Mouse (Mus musculus): ENCODE measurements at regions not wholly inside any gene's neighbourhood (a gene's known extent, or its start where the extent isn't known, plus 50 kb on each side); places are given as distances from the start of the nearest gene placed in this dataset.
A peak's percentile ranks its signal among the peaks of the same experiment; 100 is the strongest.

DNA sequence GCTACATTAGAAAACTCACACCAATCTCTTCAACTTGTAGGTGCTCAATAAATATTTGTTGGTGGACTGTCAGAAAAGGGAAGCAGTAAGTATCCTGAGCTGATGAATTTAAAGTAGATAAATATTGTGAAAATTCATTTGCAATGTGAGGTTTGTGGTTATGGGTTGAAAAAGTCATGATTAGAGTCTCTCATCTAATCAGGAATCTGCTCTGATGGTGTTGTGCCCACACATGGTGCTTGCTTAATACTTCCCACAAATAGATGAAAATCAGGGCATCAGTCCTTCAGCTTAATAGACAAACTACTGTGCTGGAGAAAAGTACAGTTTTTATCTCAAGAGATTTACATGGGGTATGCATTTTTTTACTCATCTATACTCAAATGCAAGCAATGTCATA, 59.9 kb downstream of the S1pr1 start:
- no peak for DNase-seq (ENCODE audit: low spot score in 2 of 2)

DNA sequence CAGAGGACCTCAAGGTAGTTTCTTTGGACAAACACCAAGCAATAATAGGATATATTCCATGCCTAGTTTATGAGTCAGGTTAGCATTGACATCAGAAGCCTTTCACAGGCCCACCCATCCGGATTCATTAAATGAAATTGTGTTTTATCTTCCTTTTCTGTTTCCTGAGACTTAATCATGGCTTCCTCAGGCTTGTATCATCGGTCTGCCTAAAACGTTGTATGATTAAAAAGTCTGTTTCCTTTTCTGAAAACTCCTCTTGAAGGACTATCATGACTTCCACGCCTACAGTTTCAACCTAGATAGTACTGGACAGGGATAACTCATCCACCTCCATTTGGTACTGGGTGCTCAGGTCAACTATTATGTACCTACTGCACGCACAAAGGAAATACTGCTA, 62.6 kb downstream of the S1pr1 start:
- DNase-seq (ENCODE audit: low spot score in 2 of 2): no peak

DNA sequence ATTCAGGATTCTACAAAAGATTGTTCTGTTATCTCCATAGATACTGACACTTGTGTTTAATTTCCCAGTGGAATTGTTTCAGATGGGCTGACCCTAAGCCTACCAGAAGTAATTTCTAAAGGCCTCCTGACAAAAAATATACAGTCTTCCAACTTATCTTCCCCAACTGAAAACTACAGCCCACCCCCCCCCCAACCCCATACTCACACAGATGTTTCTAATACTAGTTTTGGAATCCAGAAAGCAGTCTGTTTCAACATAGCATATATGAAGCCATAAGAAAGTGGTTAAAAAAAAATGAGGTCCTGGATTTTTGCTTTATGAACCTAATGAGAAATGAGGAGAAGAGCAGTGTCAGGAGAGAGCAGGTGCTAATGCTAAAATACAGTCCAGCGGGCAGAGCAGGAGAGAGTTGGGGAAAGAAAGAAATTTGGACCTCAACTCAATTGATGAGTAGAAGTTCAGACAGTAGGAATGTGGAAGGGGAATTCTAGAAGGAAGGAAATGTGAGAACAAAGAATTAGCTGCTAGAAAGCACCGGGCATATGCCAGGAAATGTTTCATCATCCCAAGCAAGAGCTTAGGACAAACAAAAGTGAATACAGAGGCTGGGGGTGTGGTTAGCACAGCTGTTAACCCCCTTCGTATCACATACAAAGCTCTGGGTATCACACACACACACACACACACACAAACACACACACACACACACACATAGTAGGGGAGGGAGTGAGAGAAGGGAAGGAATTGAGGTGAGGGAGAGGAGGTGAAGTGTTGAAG, 65.3 kb downstream of the S1pr1 start:
- DNase-seq (ENCODE audit: low spot score in 2 of 2): no peak

GRCm38 (mm10) chr3:115646993-115647392, 67.9 kb downstream of the S1pr1 start:
- no peak for DNase-seq (ENCODE audit: low spot score in 2 of 2)

- DNase-seq (ENCODE audit: low spot score in 2 of 2): no peak
These were observed 70.6 kb downstream of the S1pr1 start for GRCm38 (mm10) chr3:115644307-115644706.

- peak; percentile 87 to 92 for DNase-seq (ENCODE audit: low spot score in 2 of 2)
These were observed 72.0 kb downstream of the S1pr1 start for GRCm38 (mm10) chr3:115642846-115643260.

DNA sequence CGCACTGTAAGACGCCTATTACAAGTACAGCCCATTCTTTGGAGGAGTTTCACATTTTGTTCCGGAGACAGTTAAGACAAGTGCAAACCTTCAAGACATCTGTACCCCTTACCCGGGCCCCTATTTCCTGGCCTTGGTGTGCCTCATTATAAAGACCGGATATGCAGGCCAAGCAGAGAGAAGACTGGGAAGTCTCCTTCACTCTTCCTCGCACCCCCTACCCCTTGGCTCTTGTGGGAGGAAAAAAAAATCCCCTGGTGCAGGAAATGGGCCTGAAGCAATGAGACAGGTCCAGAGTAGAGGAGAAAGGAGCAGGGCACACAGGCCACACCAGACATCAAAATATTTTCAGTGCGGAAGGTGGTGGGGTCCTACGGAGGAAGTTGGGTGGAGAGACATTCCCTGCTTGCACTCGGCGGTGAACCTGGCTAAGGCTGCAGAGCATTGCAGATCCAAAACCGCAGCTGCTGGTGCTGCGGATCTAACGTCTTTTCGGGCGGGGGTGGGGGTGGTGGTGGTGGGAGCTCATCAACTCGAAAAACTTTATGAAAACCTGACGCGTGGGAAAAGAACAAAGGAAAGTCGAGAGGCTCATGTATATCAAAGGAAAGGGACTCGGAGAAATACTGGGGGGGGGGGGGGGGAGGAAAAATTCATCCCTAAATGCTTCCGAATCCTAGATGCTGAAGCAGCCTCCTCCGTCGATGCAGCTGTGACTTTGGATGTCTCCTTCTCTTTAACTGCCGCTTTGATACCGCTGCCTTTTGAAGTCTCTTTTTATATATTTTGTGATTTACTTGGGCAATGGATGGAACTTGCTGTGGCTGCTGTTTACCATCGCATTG, 72.6 kb downstream of the S1pr1 start:
- peak; percentile 33 to 38 for DNase-seq (ENCODE audit: low spot score in 2 of 2)

GRCm38 (mm10) chr3:115641411-115641810, 73.5 kb downstream of the S1pr1 start:
- DNase-seq (ENCODE audit: low spot score in 2 of 2): no peak

- DNase-seq (ENCODE audit: low spot score in 2 of 2): no peak
These were observed 79.4 kb downstream of the S1pr1 start for GRCm38 (mm10) chr3:115635487-115635886.

- DNase-seq (ENCODE audit: low spot score in 2 of 2): no peak
These were observed 79.8 kb downstream of the S1pr1 start for GRCm38 (mm10) chr3:115635081-115635480.

- no peak for DNase-seq (ENCODE audit: low spot score in 2 of 2)
These were observed 82.5 kb downstream of the S1pr1 start for GRCm38 (mm10) chr3:115632417-115632743.

DNA sequence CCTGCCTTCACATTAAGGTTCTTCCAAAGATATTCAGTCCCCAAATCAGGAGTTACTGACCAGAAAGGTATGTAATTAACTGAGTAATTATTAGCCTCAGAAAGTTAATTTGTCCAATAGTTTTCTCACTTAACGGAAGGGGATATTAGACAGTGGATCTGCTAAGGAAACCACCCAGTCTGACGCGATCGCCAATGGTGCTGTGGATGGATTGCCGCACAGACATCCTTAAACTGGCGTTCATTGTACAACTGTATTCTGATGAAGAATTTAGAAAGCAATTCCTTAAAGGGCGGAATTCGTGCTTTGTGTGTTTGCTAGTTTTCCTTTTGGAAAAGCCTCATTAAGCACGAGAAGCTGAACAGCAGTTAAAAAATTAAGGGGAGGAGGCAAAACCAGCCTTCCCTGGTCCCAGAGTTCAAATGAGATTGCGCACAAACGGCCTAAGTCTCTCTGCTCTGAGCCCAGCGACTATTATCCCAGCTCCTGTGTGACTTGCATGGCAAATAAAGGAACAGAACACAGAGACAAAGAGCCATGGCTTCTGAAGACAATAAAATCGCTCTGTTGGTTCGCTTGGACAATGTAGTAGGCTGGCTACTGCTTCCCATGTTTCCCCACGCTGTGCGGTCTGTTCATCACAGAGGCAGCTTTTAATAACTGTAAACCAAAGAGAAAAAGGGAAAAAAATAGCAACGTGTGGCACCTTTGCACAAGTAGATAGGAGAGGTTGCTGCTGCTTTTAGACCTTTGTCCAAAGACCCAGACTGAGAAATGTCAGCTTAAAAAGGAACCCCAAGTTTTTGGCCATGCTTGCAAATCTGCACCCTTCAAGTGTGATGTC, 83.1 kb downstream of the S1pr1 start:
- peak; percentile 37 to 53 for DNase-seq (ENCODE audit: low spot score in 2 of 2)

DNA sequence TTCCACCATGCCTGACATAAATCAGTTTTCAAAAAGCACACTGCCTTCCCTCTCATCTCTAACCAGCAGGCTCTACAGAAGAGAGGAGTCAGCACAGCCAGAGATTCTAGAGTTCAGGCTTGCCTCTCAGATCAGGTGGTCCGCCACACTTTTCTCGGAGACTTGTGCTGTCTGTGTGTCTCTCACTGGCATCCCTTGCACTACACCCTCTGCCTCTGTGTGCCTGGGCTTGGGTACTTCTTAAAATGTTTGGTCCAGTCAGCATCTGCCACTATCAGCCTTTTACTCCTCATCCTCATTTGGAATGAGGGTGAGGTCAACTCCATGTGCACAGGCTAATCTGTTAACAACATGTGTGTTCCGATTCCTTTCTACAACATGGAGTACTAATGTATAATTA, 92.0 kb downstream of the S1pr1 start:
- no peak for DNase-seq (ENCODE audit: low spot score in 2 of 2)

DNA sequence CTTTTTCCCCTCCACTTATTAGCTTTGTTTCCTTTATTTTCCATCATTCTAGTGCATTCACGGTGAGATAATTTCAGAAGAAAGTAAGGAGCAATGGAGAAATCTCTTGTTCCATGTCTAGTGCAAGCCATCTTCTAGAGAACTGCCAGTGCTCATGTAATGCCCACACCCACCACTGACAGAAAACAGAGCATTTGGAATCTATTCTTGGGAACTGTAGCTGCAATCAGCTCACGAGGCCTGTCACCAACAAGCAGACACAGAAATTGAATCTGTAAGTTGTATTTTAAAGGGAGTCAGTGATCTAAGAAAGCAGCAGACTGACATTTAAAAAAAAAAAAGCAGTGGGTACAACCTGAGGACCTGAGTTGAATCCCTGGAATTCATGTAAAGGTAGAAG, 92.6 kb downstream of the S1pr1 start:
- DNase-seq (ENCODE audit: low spot score in 2 of 2): peak; percentile 45 to 70

DNA sequence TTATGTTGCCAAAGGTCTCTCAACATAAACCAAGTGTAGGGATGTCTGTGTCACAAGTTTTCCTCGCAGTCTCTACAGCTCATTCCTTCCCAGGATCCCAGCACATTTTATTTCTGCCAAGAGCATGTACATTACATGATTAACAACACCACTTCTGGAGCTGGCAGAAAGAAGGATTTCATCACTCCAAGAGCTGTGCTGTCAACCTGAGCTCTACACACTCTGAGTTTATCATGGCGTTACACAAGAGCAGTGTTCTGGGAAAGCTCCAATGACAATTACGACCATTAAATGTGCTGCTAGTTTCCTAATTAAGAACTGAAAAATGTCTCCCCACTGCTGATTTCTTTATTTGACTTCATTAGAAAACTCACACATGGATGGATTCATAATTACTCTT, 94.9 kb downstream of the S1pr1 start:
- no peak for DNase-seq (ENCODE audit: low spot score in 2 of 2)

DNA sequence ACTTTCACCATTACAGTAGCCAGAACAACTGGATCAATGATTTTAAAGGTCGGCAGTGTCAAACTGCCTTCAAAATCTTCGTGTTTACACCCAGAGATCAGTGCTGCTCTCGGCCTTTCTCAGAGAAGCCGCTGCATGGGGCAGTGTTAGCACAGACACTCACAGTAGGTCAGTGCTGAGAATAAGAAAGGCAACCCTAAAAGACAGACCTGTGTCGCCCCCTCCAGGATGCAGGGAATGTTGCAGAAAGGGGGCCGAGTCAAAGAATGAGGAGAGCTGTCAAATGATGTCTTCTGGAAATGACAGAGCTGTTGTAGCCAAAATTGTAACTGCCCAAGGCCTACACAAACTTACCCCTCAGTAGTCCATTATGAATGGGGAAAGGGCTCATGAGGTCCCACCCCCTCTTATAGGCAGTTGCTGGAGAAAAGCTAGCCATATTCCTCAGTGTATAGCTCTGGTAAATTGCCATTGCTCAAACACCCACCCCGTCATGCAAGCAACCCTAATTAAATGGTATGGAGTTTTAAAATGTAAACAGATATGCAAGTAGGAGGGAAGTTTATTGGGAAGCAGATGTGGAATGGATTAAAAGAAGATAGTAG, 98.8 kb downstream of the S1pr1 start:
- peak; percentile 50 to 61 for DNase-seq (ENCODE audit: low spot score in 2 of 2)

DNA sequence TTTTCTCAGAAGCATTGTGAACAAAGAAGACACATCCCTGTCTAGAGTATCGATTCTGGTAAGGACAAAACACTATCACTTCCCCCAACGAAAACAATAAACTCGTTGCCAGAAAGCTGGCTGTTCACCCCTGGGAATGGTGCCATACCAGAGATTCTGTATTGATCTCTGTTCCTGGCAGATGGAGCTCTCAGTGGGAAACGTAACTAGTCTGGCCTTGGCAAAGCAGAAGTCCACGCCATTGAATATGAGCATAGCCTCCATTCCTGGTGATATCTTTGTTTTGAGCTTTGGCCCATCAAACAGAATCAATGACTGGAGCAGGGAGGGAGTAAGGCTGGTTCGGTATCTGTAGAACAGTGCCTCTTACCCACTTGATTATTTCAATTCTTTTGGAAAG, 102.0 kb downstream of the S1pr1 start:
- no peak for DNase-seq (ENCODE audit: low spot score in 2 of 2)

- DNase-seq (ENCODE audit: low spot score in 2 of 2): no peak
These were observed 106.8 kb downstream of the S1pr1 start for GRCm38 (mm10) chr3:115608087-115608486.

- DNase-seq (ENCODE audit: low spot score in 2 of 2): no peak
These were observed 110.1 kb downstream of the S1pr1 start for GRCm38 (mm10) chr3:115604734-115605279.

DNA sequence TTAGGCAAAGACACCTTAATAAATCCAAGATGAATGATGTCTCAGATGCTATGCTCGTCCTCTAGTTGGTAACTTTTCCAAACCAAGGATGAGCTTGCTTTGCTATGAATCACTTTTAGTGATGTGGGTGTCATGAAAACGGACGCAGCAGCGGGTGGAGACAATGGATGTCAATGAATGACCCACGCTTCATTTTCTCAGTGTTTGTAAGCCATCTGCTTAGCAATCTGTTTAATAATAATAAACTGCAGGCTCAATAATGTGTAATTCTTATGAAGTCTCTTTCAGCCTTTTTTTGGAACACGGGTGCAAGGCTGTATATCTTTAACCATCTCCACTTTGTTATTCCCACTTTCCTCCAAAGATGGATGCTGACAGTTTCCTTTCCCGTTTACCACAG, 110.6 kb downstream of the S1pr1 start:
- DNase-seq (ENCODE audit: low spot score in 2 of 2): no peak

GRCm38 (mm10) chr3:115603803-115604202, 111.1 kb downstream of the S1pr1 start:
- no peak for DNase-seq (ENCODE audit: low spot score in 2 of 2)

GRCm38 (mm10) chr3:115599281-115599680, 115.6 kb downstream of the S1pr1 start:
- DNase-seq (ENCODE audit: low spot score in 2 of 2): no peak
